8 mouse cellular contexts compared by ENCODE assay signal in the genomic region with DNA sequence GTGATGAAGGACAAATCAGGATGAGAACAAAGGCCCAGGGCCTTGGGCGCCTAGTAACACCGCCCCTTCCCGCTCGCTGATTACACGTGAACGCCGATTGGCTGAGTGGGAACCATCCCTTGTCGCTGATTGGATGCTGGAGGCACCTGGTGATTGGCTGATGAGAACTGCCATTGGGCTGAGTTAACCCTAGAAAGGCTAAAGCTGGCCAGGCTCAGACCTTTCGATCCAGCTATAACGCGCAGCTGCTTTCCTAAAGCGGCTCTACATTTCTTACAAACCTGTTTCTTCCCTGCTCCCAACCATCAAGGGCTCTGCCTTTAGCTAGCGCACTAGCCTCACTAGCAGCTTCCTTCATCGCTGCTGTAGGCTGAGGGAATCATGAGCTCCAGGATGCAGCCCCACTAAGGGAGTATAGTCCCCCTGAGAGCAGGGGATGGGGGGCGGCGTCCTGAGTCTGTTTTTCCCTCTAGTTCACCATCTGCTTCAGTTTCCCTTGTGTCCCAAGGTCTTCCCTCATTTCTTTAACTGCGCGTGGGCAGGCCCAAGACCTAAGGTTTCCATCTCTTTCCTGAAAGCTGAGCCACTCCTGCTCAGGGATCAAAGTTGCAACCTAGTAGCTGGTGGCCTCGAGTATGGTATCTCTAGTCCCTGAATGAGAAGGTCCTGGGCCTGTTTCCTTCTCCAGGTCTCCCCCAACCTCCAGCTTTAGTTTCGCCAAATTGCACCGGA. TPM values are rescaled to one million over a fixed set of nuclear protein-coding genes. Genes with fewer than 3 reads are reported as not detected.
DNase-seq lines count a peak whose midpoint lies in the region; ATAC-seq lines count a peak whose summit lies in the region.

No protein-coding gene starts in this region.

- peaks cover 16% of the 10 kb centered on the region for H3K36me3 ChIP-seq in lung, embryonic 16.5 days (ENCODE audit: control insufficient read depth, insufficient read depth, low read length)

- under 1% methylated on average over 21 of the region's 21 CpGs for WGBS in lung, embryonic 16.5 days

- peak overlapping the region; percentile 92 for H3K27ac ChIP-seq in lung, embryonic 16.5 days (ENCODE audit: low read length)

- DNase-seq in MEL-GATA-1-ER (ENCODE audit: extremely low read depth, low read depth), result peak; percentile 95
- DNase-seq in cerebellum, adult 8-10 months, result peak; percentile 91
- DNase-seq in forelimb bud, embryonic 11.5 days (ENCODE audit: low read depth, low spot score), result peak; percentile 99
- DNase-seq in layer of hippocampus, adult 9-10 months (ENCODE audit: low spot score), result peak; percentile 86
- peak; percentile 88 for DNase-seq in ovary, postnatal 10 days (ENCODE audit: low spot score)
- DNase-seq in thymus, postnatal 10 days (ENCODE audit: low spot score in 2 of 2), result peak; percentile 86 to 92

- H3K4me1 ChIP-seq in lung, embryonic 16.5 days (replicated peaks; ENCODE audit: control insufficient read depth, insufficient read depth, low read length), result peaks cover 16% of the 10 kb centered on the region

- peak overlapping the region; percentile 99 for H3K4me2 ChIP-seq in lung, embryonic 16.5 days (ENCODE audit: low read depth, low read length)

- peaks cover 1% of the 10 kb centered on the region; the same call in 1 of the 2 replicates for H3K9me3 ChIP-seq in lung, embryonic 16.5 days (ENCODE audit: control insufficient read depth, low read length)

- H3K27me3 ChIP-seq in lung, embryonic 16.5 days (ENCODE audit: control insufficient read depth, insufficient read depth, low read depth, low read length), result no peaks in the 10 kb centered on the region

- H3K9ac ChIP-seq in lung, embryonic 16.5 days (ENCODE audit: low read length), result peak overlapping the region; percentile 82

- H3K4me3 ChIP-seq in lung, embryonic 16.5 days (ENCODE audit: low read length), result peak overlapping the region; percentile 84

- peak; percentile 92 for ATAC-seq in hematopoietic stem cell, adult 5-6 weeks (replicated peaks in 1 of 2; ENCODE audit: insufficient read depth in 1 of 2, low FRiP score in 2 of 2, low TSS enrichment in 1 of 2, low read depth in 1 of 2, poor library complexity in 2 of 2, severe bottlenecking in 2 of 2)
- ATAC-seq in lung, embryonic 16.5 days (ENCODE audit: low read depth), result peak; percentile 94

RNA-seq across cellular contexts. Expression of gene Mpnd, which starts 3.0 kb away (rescaled TPM):
- 73.7 and 97.0 TPM in 2 replicates for total RNA-seq in hematopoietic stem cell, adult 5-6 weeks (2017)
- polyA plus RNA-seq in lung, embryonic 16.5 days (2015; fragmentation: Nextera tagmentation; extraction: Ambion mirVana), result 80.1 and 86.2 TPM in 2 replicates

RNA-seq across cellular contexts. Expression of gene Stap2, which starts 3.1 kb away (rescaled TPM):
- 1.1 and 1.9 TPM in 2 replicates for total RNA-seq in hematopoietic stem cell, adult 5-6 weeks (2017)
- polyA plus RNA-seq in lung, embryonic 16.5 days (2015; fragmentation: Nextera tagmentation; extraction: Ambion mirVana), result 25.4 and 27.9 TPM in 2 replicates

RNA-seq across cellular contexts. Expression of gene Fsd1, which starts 22.2 kb away (rescaled TPM):
- total RNA-seq in hematopoietic stem cell, adult 5-6 weeks (2017), result not detected in 2 replicates
- 4.5 and 6.8 TPM in 2 replicates for polyA plus RNA-seq in lung, embryonic 16.5 days (2015; fragmentation: Nextera tagmentation; extraction: Ambion mirVana)

RNA-seq across cellular contexts. Expression of gene Sh3gl1, which starts 27.9 kb away (rescaled TPM):
- total RNA-seq in hematopoietic stem cell, adult 5-6 weeks (2017), result 29.6 and 37.1 TPM in 2 replicates
- polyA plus RNA-seq in lung, embryonic 16.5 days (2015; fragmentation: Nextera tagmentation; extraction: Ambion mirVana), result 158 and 166 TPM in 2 replicates

RNA-seq across cellular contexts. Expression of gene Chaf1a, which starts 31.7 kb away (rescaled TPM):
- total RNA-seq in hematopoietic stem cell, adult 5-6 weeks (2017), result 24.5 and 29.7 TPM in 2 replicates
- polyA plus RNA-seq in lung, embryonic 16.5 days (2015; fragmentation: Nextera tagmentation; extraction: Ambion mirVana), result 23.8 and 24.0 TPM in 2 replicates

Comparison
In these comparisons a context has a peak if more than half of its experiments do, and no peak if none do; other contexts are left out.
1. Peak in every context shown above with its lines: DNase-seq, ATAC-seq, H3K4me3 ChIP-seq and H3K27ac ChIP-seq.